Mouse (Mus musculus) urinary bladder, adult 18-20 months (tissue): Measurements from ENCODE around the gene 9530003J23Rik.
"Not testable (repeated sequence)": the region's sequence is repeated elsewhere in the genome, so short reads cannot be mapped to it uniquely, and the experiment has no call there.

Source experiments
- DNase-seq, 2 experiments: peaks; one replicate each; pipeline ENCODE4 v3.0.0; 2022; ENCODE audit warnings: low spot score in 2 of 2, mixed read lengths in 2 of 2

9530003J23Rik gene

DNA sequence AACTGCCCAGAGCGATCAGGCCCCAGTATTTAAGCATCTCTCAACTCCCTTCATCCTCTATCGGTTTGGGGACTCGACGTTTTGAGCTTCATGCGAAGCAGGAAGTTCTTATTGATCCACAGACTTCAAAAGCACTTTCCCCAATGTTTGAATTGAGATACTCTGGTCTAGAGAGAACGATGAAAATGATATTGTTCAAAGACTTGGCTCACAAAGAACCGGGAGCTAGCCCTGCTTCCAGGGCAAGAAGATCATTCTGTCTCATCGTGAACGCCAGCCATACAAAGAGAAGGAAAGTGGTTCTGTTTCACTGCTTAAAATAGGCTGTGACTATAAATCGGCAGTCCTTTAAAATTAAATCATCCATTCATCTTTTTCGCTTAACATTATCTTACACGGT lies at the start of gene 9530003J23Rik:
TSS of gene 9530003J23Rik (minus strand) at position 101 of the 400 bp plus-strand sequence.
- DNase-seq = no peak

DNA sequence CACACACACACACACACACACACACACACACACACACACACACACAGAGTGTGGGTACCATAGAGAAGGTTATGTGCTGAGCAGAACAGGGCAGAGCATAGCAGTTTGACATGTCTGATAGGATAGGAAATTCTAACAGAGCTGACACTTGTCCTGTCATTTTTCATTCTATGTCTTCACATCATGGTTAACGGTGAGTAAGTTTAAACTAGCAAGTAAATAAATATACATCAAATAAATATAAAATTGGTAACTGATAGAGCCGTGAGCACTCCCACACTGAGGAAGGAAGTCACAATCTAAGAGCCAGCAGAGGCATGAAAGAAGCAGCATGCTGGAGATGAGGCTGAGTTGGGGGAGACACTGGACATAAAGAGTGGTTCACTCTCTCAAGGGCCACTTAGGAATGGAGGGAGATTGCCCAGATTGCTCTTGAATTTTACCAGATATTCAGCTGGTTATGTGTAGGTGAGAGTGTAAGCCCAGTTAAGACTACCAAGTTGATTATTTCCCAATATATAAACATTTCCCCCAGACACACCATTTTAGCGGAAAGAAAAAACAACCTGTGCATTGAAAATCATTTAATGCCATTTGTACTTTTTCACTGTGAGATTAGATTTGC lies 48.8 kb upstream of the 9530003J23Rik start:
- DNase-seq = no peak

DNA sequence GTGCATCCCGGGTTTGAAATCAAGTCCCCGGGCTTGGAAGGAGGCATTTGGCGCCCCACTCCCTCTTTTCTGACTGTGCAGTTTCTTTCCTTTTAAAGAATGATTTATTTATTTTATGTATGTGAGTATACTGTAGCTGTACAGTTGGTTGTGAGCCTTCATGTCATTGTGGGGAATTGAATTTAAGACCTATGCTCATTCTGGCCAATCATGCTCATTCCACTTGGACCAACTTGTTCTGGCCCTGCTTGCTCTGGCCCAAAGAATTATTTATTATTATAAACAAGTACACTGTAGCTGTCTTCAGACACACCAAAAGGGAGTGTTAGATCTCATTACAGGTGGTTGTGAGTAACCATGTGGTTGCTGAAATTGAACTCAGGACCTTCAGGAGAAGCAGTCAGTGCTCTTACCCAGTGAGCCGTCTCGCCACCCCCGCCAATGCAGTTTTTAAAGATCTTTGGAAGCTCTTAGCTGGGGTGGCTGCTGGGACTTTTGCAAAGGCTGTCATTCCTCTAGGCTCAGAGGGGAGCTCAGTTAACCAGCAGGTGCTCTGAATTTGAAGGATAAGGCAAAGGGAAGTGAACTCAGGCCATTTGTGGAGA lies 48.0 kb upstream of the 9530003J23Rik start:
- no peak for DNase-seq

DNA sequence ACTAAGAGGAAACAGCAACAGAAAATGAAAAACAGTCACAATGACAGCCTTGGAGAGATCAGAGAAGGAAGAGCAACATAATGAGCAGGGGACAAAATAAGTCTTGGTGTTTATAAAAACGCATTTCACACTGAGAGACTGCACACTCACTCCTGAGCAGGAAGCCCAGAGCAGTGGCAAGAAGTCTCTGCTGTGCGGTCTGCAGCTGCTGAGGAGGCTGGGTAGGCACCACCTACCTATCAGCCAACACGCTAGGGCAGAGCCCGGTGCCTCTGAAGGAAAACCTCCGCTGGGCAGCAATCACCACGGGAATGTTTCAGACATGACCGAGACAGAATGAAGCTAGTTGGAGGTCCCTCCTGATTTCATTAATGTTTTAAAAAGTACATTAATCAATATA lies 47.1 kb upstream of the 9530003J23Rik start:
- DNase-seq = not testable (repeated sequence)

DNA sequence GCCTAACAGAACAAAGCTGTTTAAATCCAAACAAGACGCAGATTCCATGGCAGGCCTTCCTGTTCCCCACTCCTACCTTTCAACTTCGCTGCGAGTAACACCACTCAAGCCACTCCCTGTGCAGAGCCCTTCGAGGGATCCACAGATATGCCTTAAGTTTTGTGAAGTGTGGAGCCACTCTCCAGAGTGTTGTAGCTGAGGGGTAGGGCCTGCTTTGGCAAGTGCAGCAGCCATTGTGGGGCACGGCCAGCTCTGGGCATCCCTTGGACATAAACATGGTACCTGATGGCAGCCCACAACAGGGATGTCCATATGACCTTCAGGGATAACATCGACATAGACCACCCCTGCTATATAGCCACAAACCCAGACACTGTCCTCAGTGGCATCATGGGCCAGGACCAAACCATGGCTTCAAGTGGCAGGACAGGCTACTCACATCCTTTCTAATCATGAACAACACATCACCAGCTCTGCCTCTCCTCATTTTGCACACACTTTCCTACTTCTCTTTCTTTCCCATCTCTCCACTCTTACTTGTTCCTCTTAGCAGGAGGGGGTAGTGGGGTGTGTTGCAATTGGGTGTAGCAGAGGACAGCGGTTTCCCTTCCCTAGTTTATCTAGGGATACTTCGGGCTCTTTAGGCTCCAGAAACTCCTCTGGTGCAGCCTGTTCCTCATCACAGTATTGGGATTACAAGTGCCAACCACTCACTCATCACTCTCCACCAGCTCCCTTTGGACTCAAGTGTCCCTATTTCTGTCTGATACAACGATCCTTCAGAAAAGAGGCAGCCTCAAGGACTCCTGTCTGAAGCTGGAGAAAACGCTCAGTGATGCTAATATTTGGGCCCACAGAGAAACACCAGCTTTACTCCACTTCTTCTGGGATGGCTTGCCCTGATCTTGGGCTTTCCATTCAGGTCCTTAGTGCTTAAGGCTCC lies 46.3 kb upstream of the 9530003J23Rik start:
- DNase-seq = no peak

DNA sequence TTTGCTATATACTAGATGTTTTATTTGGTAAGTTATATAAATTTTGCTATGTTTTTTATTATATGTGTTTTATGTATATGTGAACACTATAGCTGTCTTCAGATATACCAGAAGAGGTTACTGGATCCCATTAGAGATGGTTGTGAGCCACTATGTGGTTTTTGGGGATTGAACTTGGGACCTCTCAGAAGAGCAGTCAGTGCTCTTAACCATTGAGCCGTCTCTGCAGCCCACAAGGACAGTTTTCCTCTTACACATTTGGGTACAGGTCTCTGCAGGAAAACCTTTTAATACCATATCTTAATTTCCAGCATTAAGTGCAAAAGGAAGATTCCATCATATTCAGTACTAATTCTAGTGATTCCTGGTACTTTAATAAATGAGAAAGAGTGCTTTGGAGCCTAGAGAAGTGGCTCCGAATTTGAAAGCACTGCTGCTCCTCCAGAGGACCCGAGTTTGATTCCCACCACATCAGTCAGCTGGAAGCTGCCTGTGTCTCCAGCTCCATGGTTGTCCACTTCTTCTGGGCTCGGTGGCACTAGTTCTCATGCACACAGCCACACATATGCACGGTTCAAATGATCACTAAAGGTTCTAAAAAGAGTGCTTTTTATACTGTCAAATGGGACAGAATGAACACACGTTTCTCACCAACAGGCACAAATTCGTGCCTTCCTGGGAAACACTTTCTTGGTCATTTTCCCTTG lies 45.5 kb upstream of the 9530003J23Rik start:
- DNase-seq = no peak

DNA sequence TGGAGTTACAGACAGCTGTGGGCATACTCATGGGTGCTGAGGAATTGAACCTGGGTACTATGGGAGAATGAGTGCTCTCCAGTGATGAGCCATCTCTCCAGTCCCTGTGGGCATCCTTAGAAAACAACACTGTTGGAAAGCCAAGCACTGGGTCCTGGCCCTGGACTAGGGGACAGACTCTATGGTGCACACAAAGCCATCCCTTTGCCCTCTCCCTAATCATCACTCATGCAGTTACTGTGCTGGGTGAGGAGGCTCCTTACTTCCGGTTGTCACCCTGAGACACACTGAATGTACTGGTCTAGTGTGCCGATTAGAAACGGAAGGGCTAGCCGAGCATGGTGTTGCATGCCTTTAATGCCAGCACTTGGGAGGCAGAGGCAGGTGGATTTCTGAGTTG lies 44.7 kb upstream of the 9530003J23Rik start:
- DNase-seq = not testable (repeated sequence)

DNA sequence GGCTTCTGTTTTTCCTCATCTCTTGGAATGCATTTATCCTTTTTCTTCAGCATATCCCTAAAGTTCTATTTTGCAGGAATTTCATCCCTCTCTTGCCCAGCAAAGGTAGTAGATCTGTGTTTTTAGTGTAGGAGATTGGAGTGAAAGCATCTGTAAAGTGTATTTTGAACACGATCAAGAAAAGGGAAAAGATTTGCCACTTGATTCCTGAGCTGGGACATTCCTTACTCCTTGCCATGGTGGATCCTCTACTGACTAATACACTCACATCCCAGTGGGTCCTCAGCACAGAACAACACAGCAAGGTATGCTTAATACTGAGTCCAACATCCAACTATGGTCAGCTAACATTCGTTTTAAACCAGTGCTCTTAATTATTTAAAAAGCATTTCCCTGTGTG lies 44.0 kb upstream of the 9530003J23Rik start:
- DNase-seq = no peak

DNA sequence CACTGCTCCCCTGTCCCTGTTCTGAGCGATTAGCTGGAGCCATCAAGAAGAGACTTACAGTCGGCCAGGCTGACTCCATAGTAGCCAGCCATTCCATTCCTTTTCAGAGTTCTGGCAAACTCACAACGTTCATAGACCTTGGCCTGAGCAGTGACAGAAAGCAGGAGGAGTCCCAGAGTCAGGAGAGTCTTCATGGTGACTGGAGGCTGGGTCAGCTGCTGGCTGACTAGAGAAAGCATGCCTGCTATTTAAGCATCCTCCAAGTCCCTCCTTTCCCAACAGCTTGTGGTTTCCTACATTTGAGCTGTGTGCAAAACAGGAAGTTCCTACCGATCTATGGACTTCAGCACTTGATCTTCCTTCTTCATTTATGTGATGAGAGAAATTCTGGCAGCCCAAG lies 43.5 kb upstream of the 9530003J23Rik start, which contains the start of gene Lyz2:
TSS of gene Lyz2 (minus strand) at position 273 of the 400 bp plus-strand sequence.
- peak in 1 of 2 experiments; percentile 6 for DNase-seq

DNA sequence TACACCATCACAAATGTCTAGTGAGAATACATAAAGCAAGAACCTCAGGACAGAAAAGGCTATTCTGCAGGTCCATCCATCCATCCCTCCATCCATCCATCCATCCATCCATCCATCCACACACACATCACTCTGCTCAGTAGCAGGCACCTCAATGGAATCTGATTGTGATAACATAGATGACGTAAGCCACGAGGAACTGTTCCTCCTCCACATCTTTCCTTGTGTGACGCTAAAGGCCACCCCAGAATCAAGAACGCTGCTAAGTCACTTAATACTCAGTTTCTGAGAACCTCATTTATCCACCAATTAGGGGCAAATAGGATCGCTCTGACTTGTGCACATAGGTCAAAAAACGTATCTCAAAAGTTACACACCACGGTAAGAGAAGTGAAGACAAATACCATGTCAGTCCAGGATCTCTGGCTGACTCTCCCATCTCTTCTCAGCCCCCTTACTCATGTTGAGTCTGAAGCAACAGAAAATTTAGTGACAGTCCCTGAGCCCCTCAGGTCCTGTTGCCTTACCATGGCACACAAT lies 42.9 kb upstream of the 9530003J23Rik start:
- no peak for DNase-seq

DNA sequence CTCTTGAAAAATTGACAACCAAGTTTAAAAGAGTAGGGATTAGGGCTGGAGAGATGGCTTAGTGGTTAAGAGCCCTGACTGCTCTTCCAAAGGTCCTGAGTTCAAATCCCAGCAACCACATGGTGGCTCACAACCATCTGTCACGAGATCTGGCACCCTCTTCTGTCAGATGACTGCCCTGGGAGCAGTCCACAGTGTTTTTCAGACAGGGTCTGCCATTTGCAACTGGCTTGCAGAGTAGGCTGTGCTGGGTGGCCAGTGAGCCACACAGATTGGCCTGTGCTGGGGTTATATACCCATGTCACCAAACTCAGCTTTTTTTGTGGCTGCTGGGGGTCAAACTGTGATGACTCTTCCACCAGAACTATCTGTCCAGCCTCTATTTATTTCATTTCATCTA lies 41.5 kb upstream of the 9530003J23Rik start:
- DNase-seq = no peak

DNA sequence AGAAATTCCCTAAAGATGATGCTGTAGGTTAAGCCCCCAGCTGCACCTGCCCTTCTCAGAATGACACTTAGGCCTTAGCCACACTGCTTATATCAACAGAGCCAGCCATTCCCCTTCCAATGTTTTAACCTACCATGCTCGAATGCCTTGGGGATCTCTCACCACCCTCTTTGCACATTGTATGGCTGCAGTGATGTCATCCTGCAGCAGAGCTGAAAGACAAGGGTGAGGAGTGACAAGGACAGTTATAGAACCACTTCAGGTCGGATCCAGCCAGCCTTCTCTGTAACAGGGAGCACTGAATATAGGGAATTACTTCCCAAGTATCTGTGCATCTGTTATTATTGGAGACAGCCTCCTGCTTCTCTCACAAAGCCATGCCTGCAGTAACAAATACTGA lies 40.0 kb upstream of the 9530003J23Rik start:
- not testable (repeated sequence) for DNase-seq

DNA sequence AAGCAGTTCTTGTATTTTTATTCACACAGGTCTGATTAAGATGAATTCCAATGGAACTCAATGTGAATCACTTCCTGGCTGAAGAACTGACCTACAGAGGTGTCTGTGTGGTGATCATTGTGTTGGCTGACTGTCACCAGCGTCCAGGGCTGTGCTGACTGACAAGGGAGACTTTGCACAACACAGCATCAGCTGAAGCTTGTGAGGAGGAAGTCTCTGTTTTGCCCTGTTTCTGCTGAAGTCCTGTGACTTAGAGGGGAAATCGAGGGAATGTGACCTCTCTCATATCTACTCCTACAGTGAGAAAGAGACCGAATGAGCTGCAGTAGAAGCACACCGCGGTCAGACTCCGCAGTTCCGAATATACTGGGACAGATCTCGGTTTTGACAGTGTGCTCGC lies 39.3 kb upstream of the 9530003J23Rik start:
- DNase-seq = not testable (repeated sequence)

DNA sequence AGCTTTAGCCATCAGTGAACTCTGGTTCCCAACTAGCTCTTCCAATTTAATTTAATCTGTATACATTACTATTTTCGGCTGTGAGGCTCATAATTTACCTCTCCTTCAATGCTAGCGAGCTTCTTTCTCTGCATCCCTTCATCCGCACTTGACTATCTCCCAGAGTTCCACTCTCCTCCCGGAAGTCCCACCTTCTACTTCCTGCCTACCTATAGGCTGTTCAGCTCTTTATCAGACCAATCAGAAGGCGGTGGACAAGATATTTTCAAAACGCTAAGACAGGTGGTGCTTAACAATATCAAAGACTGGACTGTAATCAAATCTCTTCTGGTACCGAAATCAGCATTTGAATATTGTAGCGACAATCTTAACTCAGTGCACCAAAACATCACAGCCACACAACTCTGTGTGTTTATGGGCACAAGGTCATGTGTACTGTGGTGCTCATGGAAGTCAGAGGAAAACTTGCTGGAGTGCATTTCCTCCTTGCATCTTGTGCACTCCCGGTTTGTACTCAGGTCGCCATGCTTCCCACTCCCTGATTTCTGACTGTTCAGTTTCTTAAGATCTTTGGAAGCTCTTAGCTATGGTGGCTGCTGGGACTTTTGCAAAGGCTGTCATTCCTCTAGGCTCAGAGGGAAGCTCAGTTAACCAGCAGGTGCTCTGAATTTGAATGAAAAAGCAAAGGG lies 37.3 kb upstream of the 9530003J23Rik start:
- DNase-seq = no peak

DNA sequence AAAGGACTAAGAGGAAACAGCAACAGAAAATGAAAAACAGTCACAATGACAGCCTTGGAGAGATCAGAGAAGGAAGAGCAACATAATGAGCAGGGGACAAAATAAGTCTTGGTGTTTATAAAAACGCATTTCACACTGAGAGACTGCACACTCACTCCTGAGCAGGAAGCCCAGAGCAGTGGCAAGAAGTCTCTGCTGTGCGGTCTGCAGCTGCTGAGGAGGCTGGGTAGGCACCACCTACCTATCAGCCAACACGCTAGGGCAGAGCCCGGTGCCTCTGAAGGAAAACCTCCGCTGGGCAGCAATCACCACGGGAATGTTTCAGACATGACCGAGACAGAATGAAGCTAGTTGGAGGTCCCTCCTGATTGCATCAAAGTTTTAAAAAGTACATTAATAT lies 36.1 kb upstream of the 9530003J23Rik start:
- not testable (repeated sequence) for DNase-seq

DNA sequence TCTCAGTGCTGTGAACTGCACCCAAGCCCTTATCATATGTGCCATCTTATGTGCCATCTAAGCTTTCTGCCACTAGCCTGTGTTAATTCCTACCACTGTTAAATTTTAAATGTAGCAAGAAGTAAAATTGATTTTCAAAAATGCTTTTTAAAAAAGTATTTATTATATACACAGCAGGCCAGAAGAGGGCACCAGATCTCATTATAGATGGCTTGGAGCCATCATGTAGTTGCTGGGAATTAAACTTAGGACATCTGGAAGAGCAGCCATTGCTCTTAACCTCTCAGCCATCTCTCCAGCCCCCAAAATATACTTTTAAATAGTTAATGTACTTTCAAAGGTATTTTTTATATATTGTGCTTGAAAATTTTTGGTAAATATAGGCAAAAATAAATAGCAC lies 33.5 kb upstream of the 9530003J23Rik start:
- DNase-seq = no peak

DNA sequence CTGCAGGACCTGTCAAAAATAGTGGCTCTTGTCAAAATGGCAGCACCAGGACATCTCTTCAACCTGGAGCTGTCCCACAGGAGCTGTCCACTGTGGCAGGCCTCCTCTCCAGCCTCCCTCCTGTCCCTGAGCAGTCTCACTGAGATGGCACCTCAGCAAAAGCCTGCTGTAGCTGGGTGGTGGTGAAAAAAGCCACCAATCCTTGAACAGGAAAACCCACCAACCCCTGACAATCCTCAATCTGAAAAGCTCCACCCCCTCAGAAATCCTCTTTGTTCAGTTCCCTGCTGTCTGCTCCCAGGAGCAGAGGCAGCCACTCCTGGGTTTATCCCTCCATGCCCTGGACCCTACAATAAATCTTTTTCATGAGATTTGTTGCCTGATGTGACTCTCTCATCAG lies 21.4 kb upstream of the 9530003J23Rik start:
- DNase-seq = no peak

DNA sequence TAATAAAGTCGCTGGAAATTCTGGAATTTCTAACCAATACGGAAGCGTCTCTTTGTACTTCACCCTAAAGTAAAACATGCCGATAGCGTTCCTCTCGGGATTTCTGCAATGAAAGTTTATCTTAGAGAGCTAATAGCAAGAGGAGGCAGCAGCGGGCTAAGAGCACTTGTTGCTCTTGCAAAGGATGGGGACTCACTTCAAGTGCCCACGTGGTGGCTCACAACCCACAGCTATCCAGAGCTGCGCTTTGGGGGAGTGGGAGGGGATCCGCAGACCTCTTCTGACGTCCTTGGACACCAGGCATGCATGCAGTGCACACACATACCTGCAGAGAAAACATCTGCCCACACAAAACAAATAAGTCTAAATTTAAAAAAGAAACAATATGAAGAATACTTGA lies 2.6 kb downstream of the 9530003J23Rik start:
- DNase-seq = no peak

DNA sequence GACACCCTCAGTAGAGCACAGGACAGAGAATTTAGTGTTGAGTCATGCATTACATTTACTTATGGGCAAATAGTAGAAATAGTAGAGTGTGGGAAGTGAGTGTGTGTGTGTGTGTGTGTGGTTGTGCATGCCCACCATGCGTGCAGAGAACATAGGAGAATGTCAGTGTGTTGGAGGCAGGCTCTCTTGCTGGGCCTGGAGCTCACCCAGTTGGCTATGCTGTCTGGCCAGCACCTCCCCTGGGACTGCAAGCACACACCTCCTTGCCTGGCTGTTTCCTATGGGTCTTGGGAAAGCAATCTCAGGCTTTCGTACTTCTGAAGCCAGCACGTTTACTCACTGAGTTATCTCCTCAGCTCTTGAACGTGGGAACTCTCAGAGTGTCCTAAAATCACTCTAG lies 3.7 kb downstream of the 9530003J23Rik start:
- no peak for DNase-seq

DNA sequence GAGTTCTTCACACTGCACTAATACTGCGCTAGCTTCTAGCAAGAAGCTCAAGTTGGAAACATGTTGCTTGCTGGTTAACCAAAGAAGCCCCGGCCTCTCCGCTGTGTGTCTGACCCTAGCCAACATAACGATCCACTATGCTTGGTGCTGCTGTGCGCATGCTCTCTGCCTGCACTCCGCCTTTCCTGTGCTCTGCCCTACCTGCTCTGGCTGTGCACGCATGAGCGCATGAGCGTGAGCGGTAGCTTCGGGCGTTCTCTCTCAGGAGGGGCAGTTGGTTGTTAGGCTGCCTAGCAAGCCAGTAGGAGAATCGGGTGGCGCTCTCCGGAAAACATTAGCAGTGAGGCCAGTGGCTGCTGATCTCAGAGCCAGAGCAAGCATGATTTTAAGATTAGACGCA lies 8.7 kb downstream of the 9530003J23Rik start:
- no peak for DNase-seq

DNA sequence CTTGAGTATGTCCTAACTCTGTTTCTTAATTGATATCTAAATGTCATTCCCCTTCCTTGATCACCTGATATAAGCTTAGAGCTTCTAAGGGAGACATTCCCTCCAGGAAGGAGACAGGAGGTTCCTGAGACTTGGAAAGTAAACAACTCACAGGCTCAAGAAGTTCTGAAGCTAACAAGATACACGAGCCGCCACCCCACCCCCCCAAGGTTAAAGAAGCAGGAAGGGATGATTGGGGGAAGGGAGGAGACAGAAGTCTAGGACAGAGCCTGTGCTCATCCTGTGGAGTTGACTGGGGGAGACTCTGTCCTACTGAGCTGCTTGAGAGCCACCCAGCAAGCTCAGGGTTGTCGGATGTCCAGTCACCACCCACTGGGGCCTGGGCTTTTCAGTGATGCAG lies 12.5 kb downstream of the 9530003J23Rik start:
- no peak for DNase-seq
